Mouse (Mus musculus) liver, postnatal 0 days (tissue): ENCODE measurements around the gene Ltc4s. TPM values are rescaled to one million over a fixed set of nuclear protein-coding genes. Genes with fewer than 3 reads are reported as not detected.

Source experiments
- ATAC-seq: fragments of 200-750 bp; cut with Nextera tagmentation; 2 replicates; pipeline ENCODE4 v1.8.0; 2017; ENCODE audit warnings: mild to moderate bottlenecking, moderate library complexity
- DNase-seq: peaks from one replicate; pipeline ENCODE4 v3.0.0-alpha.2; 2016
- H3K27ac ChIP-seq: fragments of 300-500 bp; sonication (generic); 2 replicates; pipeline ENCODE4 v1.5.1; 2014; ENCODE audit warnings: antibody characterized with exemption, moderate library complexity, mild to moderate bottlenecking, low read depth
- H3K27me3 ChIP-seq: fragments of 300-500 bp; sonication (generic); 2 replicates; pipeline ENCODE4 v1.6.1; 2014; ENCODE audit warnings: low read length, control low read depth, mixed read lengths; ENCODE audit not compliant: insufficient read depth
- H3K36me3 ChIP-seq: fragments of 300-500 bp; sonication (generic); replicated peaks from 2 replicates; pipeline ENCODE4 v1.6.1; 2014; ENCODE audit warnings: mild to moderate bottlenecking, control low read depth, low read length, moderate library complexity, mixed read lengths; ENCODE audit not compliant: insufficient read depth
- H3K4me1 ChIP-seq: fragments of 300-500 bp; sonication (generic); 2 replicates; pipeline ENCODE4 v1.6.1; 2014; ENCODE audit warnings: antibody characterized with exemption, mild to moderate bottlenecking, control low read depth; ENCODE audit not compliant: insufficient read depth
- H3K4me2 ChIP-seq: fragments of 300-500 bp; sonication (generic); 2 replicates; pipeline ENCODE4 v1.6.1; 2014; ENCODE audit warnings: low read depth, mild to moderate bottlenecking, low read length, moderate library complexity, mixed read lengths
- H3K4me3 ChIP-seq: fragments of 300-500 bp; sonication (generic); 2 replicates; pipeline ENCODE4 v1.5.1; 2014; ENCODE audit warnings: low read depth, low read length
- H3K9ac ChIP-seq: fragments of 300-500 bp; sonication (generic); replicated peaks from 2 replicates; pipeline ENCODE4 v1.6.1; 2014; ENCODE audit warnings: mild to moderate bottlenecking, moderate library complexity
- H3K9me3 ChIP-seq: fragments of 300-500 bp; sonication (generic); 2 replicates; pipeline ENCODE4 v1.6.1; 2016; ENCODE audit warnings: mild to moderate bottlenecking, control low read depth, low read length, mixed read lengths
- CTCF ChIP-seq: sonication (generic); IDR thresholded peaks from 2 replicates; pipeline ENCODE4 v1.5.1; 2016; ENCODE audit warnings: antibody characterized with exemption, low read depth
- EP300 ChIP-seq: IDR thresholded peaks from 2 replicates; pipeline ENCODE4 v1.6.1; 2016; ENCODE audit warnings: antibody characterized with exemption, low read depth, mild to moderate bottlenecking
- WGBS: fragments of 180-500 bp; shearing (Covaris S2); extraction: QIAGEN DNeasy Blood & Tissue Kit; methylation state at CpG from one replicate; pipeline ENCODE4 v1.1.7; 2014; ENCODE audit not compliant: insufficient replicate concordance; 5-methylcytosine and 5-hydroxymethylcytosine counted together
- polyA plus RNA-seq: library from polyadenylated mRNA; unstranded; fragments of >200 nt; fragmentation: Nextera tagmentation; extraction: Ambion mirVana; gene quantifications from 2 replicates; pipeline ENCODE4 v1.2.1, GENCODE M21; 2015

The Ltc4s gene
- polyA plus RNA-seq, 1 experiment from 2014 or later, result 0.68 TPM

- Histone ChIP-seq H3K4me2 (peak overlapping the region; percentile 80), H3K27ac (peak overlapping the region; percentile 94), H3K4me3 (peak overlapping the region; percentile 78), H3K36me3 (no peaks in the 10 kb centered on the region), H3K4me1 (peaks cover 33% of the 10 kb centered on the region), H3K9ac (peak overlapping the region; percentile 98), H3K27me3 (no peaks in the 10 kb centered on the region), H3K9me3 (no peaks in the 10 kb centered on the region)
- 4% methylated on average over 17 of the region's 17 CpGs for WGBS
- TF ChIP-seq EP300 (no peak), CTCF (no peak)
- ATAC-seq (0 out of 2 replicates have a peak, but pooled peaks have one; percentile 0), DNase-seq (peak; percentile 36)
These were observed 14.4 kb downstream of the Ltc4s start for GRCm38 (mm10) chr11:50223783-50224662.

DNA sequence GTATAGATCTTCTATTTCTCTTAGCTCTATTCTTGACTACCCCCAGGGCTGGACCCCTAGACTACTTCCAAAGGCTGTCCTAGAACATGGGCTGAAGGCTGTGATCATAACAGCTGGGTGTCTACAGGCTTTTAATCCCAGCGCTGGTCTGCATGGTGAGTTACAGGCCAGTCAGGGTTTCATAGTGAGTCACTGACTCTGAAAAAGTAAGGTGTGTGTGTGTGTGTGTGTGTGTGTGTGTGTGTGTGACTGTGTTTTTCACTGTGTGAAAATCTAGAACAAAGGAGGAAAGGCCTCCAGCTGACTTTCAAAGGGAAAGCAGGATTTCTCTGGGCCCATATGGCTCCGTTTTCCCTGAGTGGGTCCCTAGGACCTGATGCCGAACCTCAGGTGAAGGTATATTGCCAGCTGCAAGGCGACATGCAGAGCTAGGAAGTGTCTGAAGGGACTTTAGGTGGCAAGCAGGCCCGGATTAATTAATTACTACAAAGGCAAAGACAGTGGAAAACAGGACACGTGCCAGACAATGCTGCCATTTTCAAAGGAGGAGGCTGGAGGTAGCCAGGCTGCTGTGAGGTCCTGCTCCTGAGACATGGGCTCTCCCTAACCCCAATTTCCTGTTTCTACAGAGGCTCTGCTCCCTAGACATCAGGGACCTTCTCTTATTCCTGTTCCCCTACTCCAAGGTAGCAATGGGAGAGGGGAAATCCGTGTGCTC, 15.7 kb downstream of the Ltc4s start:
- no peaks in the 10 kb centered on the region for H3K27me3 ChIP-seq
- H3K27ac ChIP-seq, result no peak overlapping the region
- DNase-seq (peak; percentile 11), ATAC-seq (no peak)
- H3K4me2 ChIP-seq, result peak overlapping the region; percentile 80
- no peak overlapping the region for H3K4me3 ChIP-seq
- TF ChIP-seq EP300, result no peak
- no peak for TF ChIP-seq CTCF
- peaks cover 38% of the 10 kb centered on the region for H3K4me1 ChIP-seq
- 63% methylated on average over 7 of the region's 7 CpGs for WGBS
- H3K36me3 ChIP-seq, result no peaks in the 10 kb centered on the region
- no peaks in the 10 kb centered on the region for H3K9me3 ChIP-seq
- no peak overlapping the region for H3K9ac ChIP-seq

DNA sequence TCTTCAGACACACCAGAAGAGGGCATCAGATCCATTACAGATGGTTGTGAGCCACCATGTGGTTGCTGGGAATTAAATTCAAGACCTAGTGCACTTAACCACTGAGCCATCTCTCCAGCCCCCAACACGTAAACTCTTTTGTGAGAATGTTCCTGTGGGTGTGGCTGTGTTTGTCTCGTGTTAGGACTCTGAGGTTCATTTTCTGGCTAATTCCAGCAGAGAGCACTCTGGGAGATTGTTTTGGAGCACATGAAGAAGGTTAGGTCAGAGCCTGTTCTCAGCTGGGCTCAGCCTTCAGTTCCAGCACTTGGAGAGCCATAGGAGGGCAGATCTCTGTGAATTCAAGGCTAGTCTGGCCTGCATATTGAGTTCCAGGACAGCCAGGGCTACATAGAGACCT, 18.6 kb downstream of the Ltc4s start:
- H3K4me3 ChIP-seq, result no peak overlapping the region
- H3K9me3 ChIP-seq, result no peaks in the 10 kb centered on the region
- 55% methylated on average over 2 of the region's 2 CpGs for WGBS
- no peak overlapping the region for H3K27ac ChIP-seq
- no peaks in the 10 kb centered on the region for H3K27me3 ChIP-seq
- H3K36me3 ChIP-seq, result no peaks in the 10 kb centered on the region
- no peak for ATAC-seq
- no peak for TF ChIP-seq EP300
- peak; percentile 22; the same call in 1 of the 2 replicates for TF ChIP-seq CTCF
- H3K4me2 ChIP-seq, result no peak overlapping the region
- no peak for DNase-seq
- peaks cover 27% of the 10 kb centered on the region for H3K4me1 ChIP-seq
- H3K9ac ChIP-seq, result no peak overlapping the region

DNA sequence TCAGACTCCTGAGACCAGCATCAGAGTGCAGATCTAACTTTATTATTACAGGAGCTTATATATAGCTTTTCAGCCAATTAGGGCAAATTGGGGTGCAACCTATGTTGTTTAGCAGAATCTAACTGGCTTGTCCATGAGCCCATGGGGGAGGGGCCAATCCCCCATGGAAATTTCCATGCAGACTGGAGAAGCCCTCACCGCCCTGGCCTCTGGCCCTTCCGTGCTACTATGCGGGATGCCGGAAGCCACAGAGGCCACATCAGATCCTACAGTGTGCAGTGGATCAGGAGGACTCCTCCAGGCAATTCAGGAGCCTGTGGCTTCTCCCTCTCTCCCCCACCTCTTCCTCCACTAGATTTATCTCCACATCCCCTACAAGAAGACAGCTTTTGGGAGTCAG, 20.6 kb downstream of the Ltc4s start:
- Histone ChIP-seq H3K4me1 (peaks cover 30% of the 10 kb centered on the region; the same call in 1 of the 2 replicates), H3K27ac (no peak overlapping the region), H3K9ac (no peak overlapping the region), H3K27me3 (no peaks in the 10 kb centered on the region), H3K9me3 (no peaks in the 10 kb centered on the region), H3K36me3 (no peaks in the 10 kb centered on the region), H3K4me3 (no peak overlapping the region), H3K4me2 (no peak overlapping the region)
- WGBS, result 69% methylated on average over 4 of the region's 4 CpGs
- no peak for DNase-seq
- TF ChIP-seq CTCF (no peak), EP300 (no peak)
- ATAC-seq, result no peak

DNA sequence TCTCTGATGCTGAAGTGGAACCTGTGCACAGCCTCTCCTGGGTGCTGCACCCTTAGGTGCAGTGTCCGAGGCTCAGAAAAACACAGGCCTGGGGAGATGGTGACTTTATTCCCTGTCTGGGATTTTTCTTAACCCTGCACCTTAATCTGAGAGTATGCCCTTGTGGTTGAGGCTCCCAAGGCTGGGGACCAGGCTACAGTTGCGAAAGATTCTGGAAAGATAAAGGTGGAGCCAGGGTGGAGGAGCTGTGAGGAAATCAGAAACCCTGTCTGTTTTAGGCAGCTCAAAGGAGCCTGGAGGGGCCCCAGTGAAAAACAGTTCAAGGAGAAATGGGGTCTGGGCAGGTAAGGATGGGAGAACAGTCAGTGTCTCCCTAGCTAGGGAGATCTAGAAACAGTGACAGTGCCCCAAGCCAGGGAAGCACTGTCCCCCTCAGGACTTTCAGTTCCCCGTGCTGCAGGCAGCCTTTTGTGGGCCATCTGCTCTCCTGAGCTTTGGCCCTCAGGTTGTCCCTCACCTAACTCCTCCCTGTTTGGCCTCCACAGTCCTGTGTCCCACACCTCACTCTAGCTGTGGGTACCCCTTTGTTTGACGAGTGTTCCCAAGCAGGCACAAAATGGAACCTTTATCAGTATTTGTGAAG, 21.6 kb downstream of the Ltc4s start:
- Histone ChIP-seq H3K27me3 (no peaks in the 10 kb centered on the region), H3K36me3 (no peaks in the 10 kb centered on the region), H3K9me3 (no peaks in the 10 kb centered on the region), H3K4me2 (no peak overlapping the region), H3K9ac (no peak overlapping the region), H3K4me3 (no peak overlapping the region), H3K27ac (no peak overlapping the region), H3K4me1 (peaks cover 33% of the 10 kb centered on the region)
- ATAC-seq, result no peak
- TF ChIP-seq EP300 (no peak), CTCF (no peak)
- 64% methylated on average over 4 of the region's 4 CpGs for WGBS
- DNase-seq, result no peak

DNA sequence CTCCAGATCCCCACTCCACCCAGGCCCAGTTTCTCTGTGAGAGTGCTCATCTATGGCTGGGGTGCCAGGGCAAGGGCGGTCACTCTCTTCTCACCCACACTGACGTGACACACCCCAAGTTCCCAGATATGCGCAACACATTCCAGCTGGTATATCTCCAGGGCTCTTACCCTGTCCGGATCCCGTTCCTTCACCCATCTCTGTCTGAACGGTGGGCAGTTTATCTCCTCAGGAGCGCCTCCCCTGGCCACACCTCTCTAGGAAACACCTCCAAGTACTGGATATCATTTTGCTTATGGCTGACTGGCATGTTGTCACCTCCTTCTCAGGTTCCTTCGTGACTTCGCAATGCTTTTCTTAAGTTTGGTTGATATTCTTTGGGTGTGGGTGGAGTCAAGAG, 22.8 kb downstream of the Ltc4s start:
- Histone ChIP-seq H3K36me3 (no peaks in the 10 kb centered on the region), H3K4me2 (no peak overlapping the region), H3K27ac (no peak overlapping the region), H3K9me3 (no peaks in the 10 kb centered on the region), H3K9ac (no peak overlapping the region), H3K4me3 (no peak overlapping the region), H3K4me1 (peaks cover 43% of the 10 kb centered on the region), H3K27me3 (no peaks in the 10 kb centered on the region)
- DNase-seq (no peak), ATAC-seq (no peak)
- no peak for TF ChIP-seq EP300
- no peak for TF ChIP-seq CTCF
- WGBS, result 70% methylated on average over 9 of the region's 9 CpGs
